Mouse (Mus musculus) heart, embryonic 11.5 days (tissue): Measurements from ENCODE around the gene Tmem209. TPM values are rescaled to one million over a fixed set of nuclear protein-coding genes. Genes with fewer than 3 reads are reported as not detected.

Experiments
- ATAC-seq: fragments of 200-750 bp; cut with Nextera tagmentation; replicated peaks from 2 replicates; pipeline ENCODE4 v1.8.0; 2017; ENCODE audit warnings: moderate library complexity; ENCODE audit not compliant: insufficient number of reproducible peaks, low FRiP score, low TSS enrichment
- H3K27ac ChIP-seq: fragments of 300-500 bp; sonication (generic); 2 replicates; pipeline ENCODE4 v1.5.1; 2014; ENCODE audit warnings: mild to moderate bottlenecking, low read depth, low read length
- H3K27me3 ChIP-seq: fragments of 300-500 bp; sonication (generic); 2 replicates; pipeline ENCODE4 v1.6.1; 2014; ENCODE audit warnings: mild to moderate bottlenecking, low read length, mixed read lengths; ENCODE audit not compliant: control insufficient read depth, insufficient read depth
- H3K36me3 ChIP-seq: fragments of 300-500 bp; sonication (generic); 2 replicates; pipeline ENCODE4 v1.6.1; 2014; ENCODE audit warnings: mild to moderate bottlenecking, low read length, moderate library complexity, mixed read lengths; ENCODE audit not compliant: control insufficient read depth, insufficient read depth
- H3K4me1 ChIP-seq: fragments of 300-500 bp; sonication (generic); 2 replicates; pipeline ENCODE4 v1.6.1; 2014; ENCODE audit warnings: low read length; ENCODE audit not compliant: control insufficient read depth, insufficient read depth
- H3K4me2 ChIP-seq: fragments of 300-500 bp; sonication (generic); 2 replicates; pipeline ENCODE4 v1.6.1; 2014; ENCODE audit warnings: mild to moderate bottlenecking, moderate library complexity
- H3K4me3 ChIP-seq: fragments of 300-500 bp; sonication (generic); 2 replicates; pipeline ENCODE4 v1.5.1; 2014; ENCODE audit warnings: low read depth, low read length
- H3K9ac ChIP-seq: fragments of 300-500 bp; sonication (generic); 2 replicates; pipeline ENCODE4 v1.6.1; 2014; ENCODE audit warnings: mild to moderate bottlenecking, low read depth, low read length, moderate library complexity
- H3K9me3 ChIP-seq: fragments of 300-500 bp; sonication (generic); replicated peaks from 2 replicates; pipeline ENCODE4 v1.6.1; 2016; ENCODE audit warnings: low read length; ENCODE audit not compliant: control insufficient read depth
- WGBS: fragments of 180-500 bp; shearing (Covaris S2); extraction: QIAGEN DNeasy Blood & Tissue Kit; methylation state at CpG from one replicate; pipeline ENCODE4 v1.1.7; 2014; ENCODE audit not compliant: insufficient replicate concordance; 5-methylcytosine and 5-hydroxymethylcytosine counted together
- polyA plus RNA-seq: library from polyadenylated mRNA; unstranded; fragments of >200 nt; fragmentation: Nextera tagmentation; extraction: Ambion mirVana; gene quantifications from 2 replicates; pipeline ENCODE4 v1.2.1, GENCODE M21; 2014

The Tmem209 gene
- polyA plus RNA-seq, 1 experiment from 2014 or later: 29.3 TPM

DNA sequence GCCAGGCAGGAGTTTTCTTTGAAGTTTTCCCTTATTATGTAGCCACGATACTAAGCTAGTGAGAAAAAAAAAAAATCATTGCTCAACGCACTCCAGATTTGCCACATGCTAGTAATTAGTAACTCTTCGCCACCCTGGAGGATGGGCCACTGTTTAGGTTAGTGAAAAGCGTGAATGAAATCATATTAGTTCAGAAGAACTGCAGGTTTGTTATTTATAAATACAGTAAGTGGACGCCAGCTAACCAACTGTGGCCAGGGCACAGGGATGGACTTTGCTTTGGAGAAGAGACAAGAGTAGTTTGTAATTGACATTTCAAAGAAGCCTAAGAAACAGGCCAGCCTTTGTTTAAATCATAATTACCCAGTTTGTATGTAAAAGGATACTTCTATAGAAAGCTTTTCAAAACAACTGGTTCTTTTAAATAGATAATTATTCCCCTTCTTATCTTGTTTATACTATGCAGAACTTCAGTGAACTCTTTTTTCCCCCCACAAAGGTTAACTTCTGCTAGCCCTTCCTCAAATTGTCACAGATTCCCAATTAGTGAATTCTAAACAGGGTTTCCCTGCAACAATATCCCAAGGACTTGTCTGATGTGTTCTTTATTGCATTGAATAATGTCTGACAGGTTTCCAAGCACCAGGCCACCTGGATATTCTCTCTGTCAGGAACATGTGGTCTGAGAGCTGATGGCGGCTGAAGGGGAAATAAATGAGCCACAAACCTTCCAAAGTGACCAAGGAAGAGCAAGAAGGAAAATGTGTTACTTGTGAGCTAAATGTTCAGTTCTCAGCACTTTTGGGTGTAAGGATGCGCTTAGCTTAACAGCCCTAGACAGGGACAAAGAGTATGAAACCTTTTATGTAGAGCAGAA, 16.1 kb upstream of the Tmem209 start:
- ATAC-seq: no peak
- no peaks in the 10 kb centered on the region for H3K27me3 ChIP-seq
- no peak overlapping the region for H3K4me3 ChIP-seq
- no peak overlapping the region for H3K9ac ChIP-seq
- H3K9me3 ChIP-seq: no peaks in the 10 kb centered on the region
- no peak overlapping the region for H3K4me2 ChIP-seq
- H3K4me1 ChIP-seq: peaks cover 48% of the 10 kb centered on the region
- peak overlapping the region; percentile 91 for H3K27ac ChIP-seq
- 40% methylated on average over 7 of the region's 7 CpGs for WGBS
- H3K36me3 ChIP-seq: no peaks in the 10 kb centered on the region

DNA sequence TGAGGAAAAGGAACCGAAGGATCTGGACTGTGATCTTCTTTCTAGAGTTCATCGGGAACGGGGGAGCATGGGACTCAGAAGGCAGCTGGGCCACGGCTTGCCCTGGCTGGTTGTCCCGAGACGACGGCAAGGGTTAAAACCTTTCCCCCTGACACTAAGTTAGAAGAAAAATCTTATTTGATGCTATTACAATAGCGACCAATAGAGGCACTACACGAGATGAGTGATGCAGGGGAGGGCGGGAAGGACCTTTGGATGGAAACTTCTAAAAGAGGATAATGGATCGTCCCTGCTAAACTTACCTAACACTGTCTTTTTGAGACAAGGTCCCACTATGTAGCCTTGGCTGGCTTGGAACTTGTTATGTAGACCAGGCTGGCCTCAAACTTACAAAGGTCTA, 10.8 kb upstream of the Tmem209 start:
- H3K27ac ChIP-seq: no peak overlapping the region
- H3K27me3 ChIP-seq: no peaks in the 10 kb centered on the region
- 57% methylated on average over 11 of the region's 11 CpGs for WGBS
- peaks cover 9% of the 10 kb centered on the region for H3K4me1 ChIP-seq
- H3K9ac ChIP-seq: no peak overlapping the region
- no peak overlapping the region for H3K4me2 ChIP-seq
- no peaks in the 10 kb centered on the region for H3K9me3 ChIP-seq
- no peak for ATAC-seq
- H3K4me3 ChIP-seq: no peak overlapping the region
- no peaks in the 10 kb centered on the region for H3K36me3 ChIP-seq

DNA sequence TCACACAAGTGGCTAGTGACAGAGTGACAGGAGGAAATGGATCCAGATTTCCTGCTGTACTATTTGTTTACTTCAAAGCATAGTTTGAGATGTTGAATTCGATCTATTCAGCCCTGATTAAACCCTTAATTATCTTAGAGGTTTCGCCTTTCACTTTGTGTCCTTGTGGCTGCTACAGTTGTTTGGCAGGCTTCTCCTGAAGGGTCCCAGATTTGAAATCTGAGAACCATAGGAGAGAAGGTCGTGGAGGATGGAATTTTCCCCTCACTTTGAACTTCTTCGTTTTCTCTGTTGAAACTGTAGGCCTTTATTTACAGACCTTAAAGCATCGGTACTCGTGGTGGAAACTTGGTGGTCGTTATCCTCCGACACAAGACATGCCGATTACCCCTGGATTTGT, 4.7 kb upstream of the Tmem209 start:
- WGBS: 19% methylated on average over 9 of the region's 9 CpGs
- Histone ChIP-seq H3K36me3 (no peaks in the 10 kb centered on the region), H3K4me2 (no peak overlapping the region), H3K27me3 (no peaks in the 10 kb centered on the region), H3K27ac (no peak overlapping the region), H3K9ac (no peak overlapping the region), H3K4me1 (peaks cover 9% of the 10 kb centered on the region), H3K4me3 (no peak overlapping the region), H3K9me3 (no peaks in the 10 kb centered on the region)
- ATAC-seq: no peak

DNA sequence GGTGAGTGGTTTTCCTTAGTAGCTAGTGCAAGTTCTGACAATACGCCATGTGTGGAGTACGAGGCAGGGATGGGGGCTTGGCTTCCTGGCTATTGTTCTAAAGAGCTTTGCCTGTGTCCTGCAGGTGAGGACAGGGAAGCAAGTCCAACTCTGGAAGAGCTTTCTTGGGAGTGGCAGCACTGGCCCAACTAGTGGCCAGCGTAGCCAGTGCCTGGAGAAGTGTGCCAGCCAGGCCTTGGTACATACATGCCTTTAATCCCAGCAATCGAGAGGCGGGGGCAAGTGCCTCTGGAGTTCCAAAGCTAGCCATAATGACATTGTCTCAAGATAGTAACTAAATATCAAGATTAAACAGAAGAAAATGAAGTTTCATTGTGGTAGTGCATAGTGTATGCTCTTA, 708 bp upstream of the Tmem209 start:
- H3K9ac ChIP-seq: peak overlapping the region; percentile 40; the same call in 1 of the 2 replicates
- no peaks in the 10 kb centered on the region for H3K27me3 ChIP-seq
- H3K4me3 ChIP-seq: no peak overlapping the region
- peak overlapping the region; percentile 74 for H3K4me2 ChIP-seq
- WGBS: 70% methylated on average over 5 of the region's 5 CpGs
- peaks cover 7% of the 10 kb centered on the region for H3K36me3 ChIP-seq
- peak overlapping the region; percentile 94 for H3K27ac ChIP-seq
- no peak for ATAC-seq
- no peaks in the 10 kb centered on the region for H3K9me3 ChIP-seq
- H3K4me1 ChIP-seq: peaks cover 9% of the 10 kb centered on the region

DNA sequence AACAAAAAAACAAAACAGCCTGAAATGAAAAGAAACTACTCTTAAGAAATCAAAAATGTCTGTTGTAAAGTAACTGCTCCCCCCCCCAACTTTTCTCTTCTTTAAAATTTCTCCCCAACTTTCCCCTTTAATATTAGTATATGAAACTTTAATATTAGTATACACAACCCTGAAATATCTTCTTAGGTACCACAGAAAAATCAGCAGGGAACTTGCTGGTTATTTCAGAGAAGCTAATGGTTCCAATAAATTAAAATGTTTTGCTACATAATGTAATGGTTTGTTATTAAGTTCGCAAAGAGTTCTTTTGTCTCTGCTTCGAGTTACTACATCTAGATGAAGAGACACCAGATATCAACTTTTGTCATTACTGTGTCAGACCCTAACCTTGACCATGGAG, 759 bp downstream of the Tmem209 start:
- no peak for ATAC-seq
- no peaks in the 10 kb centered on the region for H3K9me3 ChIP-seq
- 15% methylated on average over 2 of the region's 2 CpGs for WGBS
- H3K36me3 ChIP-seq: peaks cover 9% of the 10 kb centered on the region
- H3K27ac ChIP-seq: peak overlapping the region; percentile 94
- peaks cover 6% of the 10 kb centered on the region for H3K4me1 ChIP-seq
- no peaks in the 10 kb centered on the region for H3K27me3 ChIP-seq
- peak overlapping the region; percentile 74 for H3K4me2 ChIP-seq
- H3K4me3 ChIP-seq: peak overlapping the region; percentile 49
- peak overlapping the region; percentile 80 for H3K9ac ChIP-seq

DNA sequence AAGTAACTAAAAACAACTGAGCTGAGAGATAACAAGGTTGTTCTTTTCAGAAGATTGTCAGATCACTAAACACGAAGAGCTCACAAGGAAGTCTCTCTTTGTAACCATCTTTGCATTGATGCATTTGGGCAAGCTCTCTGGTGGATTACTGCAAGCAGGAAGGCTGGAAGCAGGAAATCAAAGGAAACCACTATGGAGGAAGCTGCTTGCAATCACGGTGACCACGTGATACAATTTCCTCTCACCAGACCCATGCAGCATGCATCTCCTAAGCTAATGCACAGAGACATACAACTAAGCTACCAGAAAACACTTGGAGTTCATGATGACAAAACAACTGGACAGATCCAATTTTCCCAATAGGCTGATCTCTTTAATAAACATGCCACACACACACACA, 10.5 kb downstream of the Tmem209 start:
- Histone ChIP-seq H3K4me3 (no peak overlapping the region), H3K27ac (no peak overlapping the region), H3K4me2 (no peak overlapping the region), H3K4me1 (peaks cover 2% of the 10 kb centered on the region; the same call in 1 of the 2 replicates), H3K9ac (no peak overlapping the region), H3K9me3 (no peaks in the 10 kb centered on the region), H3K36me3 (peaks cover 24% of the 10 kb centered on the region), H3K27me3 (no peaks in the 10 kb centered on the region)
- 54% methylated on average over 3 of the region's 3 CpGs for WGBS
- ATAC-seq: no peak

DNA sequence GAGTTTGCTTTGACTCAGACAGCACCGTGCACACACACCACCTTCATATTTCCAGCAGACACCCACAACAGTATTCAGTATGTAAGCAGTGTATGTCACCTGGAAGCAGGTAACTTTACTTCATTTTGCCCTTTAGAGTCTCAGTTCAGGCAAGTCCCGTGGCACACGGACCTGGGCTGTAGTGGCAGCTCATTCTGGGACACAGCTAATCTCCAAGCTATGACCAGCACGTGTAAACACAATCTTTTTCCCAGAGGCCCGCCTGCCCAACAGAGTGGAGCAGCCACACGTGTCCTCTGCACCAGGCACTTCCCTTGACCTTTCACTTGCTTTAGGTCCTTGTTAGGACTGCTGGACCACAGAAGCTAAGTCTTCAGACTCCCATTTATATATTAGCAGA, 23.1 kb downstream of the Tmem209 start:
- H3K9ac ChIP-seq: no peak overlapping the region
- H3K27ac ChIP-seq: no peak overlapping the region
- H3K4me1 ChIP-seq: no peaks in the 10 kb centered on the region
- H3K27me3 ChIP-seq: no peaks in the 10 kb centered on the region
- no peak overlapping the region for H3K4me2 ChIP-seq
- H3K36me3 ChIP-seq: peaks cover 54% of the 10 kb centered on the region
- 83% methylated on average over 6 of the region's 6 CpGs for WGBS
- 0 out of 2 replicates have a peak, but pooled peaks cover 2% of the 10 kb centered on the region for H3K9me3 ChIP-seq
- ATAC-seq: no peak
- H3K4me3 ChIP-seq: no peak overlapping the region

DNA sequence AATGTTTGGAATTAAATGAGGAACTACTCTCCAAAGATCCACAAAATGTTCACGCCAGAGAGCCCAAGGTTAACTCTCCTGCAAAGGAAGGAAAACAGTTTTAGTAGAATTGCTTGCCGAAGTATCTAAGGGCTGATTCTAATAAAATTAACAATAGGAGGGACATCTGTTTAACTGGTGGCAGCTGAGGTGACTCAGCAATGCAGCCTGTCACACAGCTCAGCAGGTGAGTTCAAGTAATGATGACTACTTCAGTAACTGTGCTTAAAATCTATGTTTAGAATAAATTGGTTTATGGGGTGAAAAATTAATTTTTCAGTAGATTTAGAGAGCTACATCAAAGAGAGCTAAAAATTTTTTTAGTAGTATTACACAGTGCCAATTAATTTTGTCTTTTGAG, 26.7 kb downstream of the Tmem209 start:
- H3K9ac ChIP-seq: no peak overlapping the region
- peaks cover 40% of the 10 kb centered on the region for H3K36me3 ChIP-seq
- H3K27me3 ChIP-seq: no peaks in the 10 kb centered on the region
- no peak overlapping the region for H3K4me2 ChIP-seq
- no peak for ATAC-seq
- no peak overlapping the region for H3K4me3 ChIP-seq
- H3K27ac ChIP-seq: no peak overlapping the region
- H3K4me1 ChIP-seq: no peaks in the 10 kb centered on the region
- H3K9me3 ChIP-seq: 0 out of 2 replicates have a peak, but pooled peaks cover 2% of the 10 kb centered on the region
- WGBS: 88% methylated on average over 2 of the region's 2 CpGs

DNA sequence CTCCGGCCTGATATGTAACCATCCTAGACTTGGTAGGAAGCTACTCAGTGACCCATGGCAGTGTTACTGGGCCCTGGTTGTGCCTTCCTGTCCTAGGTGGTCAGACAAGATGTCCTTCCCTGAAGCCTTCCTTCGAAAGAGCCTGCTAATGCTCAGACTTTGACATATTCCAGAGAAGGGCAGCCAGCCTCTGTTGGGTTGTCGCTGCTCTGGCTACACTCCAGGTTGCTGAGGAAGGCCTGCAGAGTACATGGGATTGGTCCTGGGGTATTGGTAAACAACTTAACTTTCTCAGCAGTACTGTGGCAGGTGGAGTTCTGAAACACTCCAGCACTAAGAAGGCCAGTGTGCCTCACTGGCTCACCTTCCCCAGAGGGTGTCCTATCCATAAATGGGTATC, 30.2 kb downstream of the Tmem209 start:
- no peak for ATAC-seq
- Histone ChIP-seq H3K4me1 (0 out of 2 replicates have a peak, but pooled peaks cover 2% of the 10 kb centered on the region), H3K27me3 (no peaks in the 10 kb centered on the region), H3K9ac (no peak overlapping the region), H3K36me3 (peaks cover 16% of the 10 kb centered on the region), H3K4me2 (no peak overlapping the region), H3K27ac (no peak overlapping the region), H3K4me3 (no peak overlapping the region), H3K9me3 (no peaks in the 10 kb centered on the region)
- WGBS: 87% methylated on average over 3 of the region's 3 CpGs
